ENCODE assay signal across 12 mouse cellular contexts in the genomic region with DNA sequence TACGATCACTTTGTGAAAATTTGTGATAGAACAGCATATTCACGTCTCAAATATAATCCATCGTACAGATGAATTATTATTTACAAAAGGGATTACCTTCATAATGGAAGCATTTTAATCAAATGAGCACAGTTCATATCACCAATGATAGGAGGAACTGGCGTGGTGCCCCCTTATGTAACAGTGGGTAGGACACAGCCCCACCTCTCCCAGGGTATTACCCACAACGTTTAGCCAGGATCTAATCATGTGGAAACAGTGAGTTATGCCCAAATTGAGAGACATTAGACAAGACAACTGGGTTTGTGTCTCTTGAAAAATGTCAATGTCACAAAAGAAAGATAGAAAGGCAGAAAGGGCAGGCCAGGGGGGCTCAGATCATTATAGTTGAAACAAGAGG.
"Had no signal": no experiment of that assay in that cellular context is flagged by ENCODE, and none has a peak within 500 bp of the region (broad histone marks: within the 10 kb centered on the region; RNA-seq: fewer than 3 reads in every experiment).

No protein-coding gene starts in this region.

- H3K36me3 ChIP-seq: limb, embryonic 10.5 days; liver, embryonic 15.5 days; midbrain, embryonic 13.5 days had no signal

- ATAC-seq: lung, postnatal 0 days; midbrain, embryonic 13.5 days had no signal

- H3K9me3 ChIP-seq: limb, embryonic 10.5 days; liver, embryonic 15.5 days; midbrain, embryonic 13.5 days had no signal

- DNase-seq: kidney, postnatal 14 days; lung, adult 2 months; lung, postnatal 36 days; thymus, adult 18-20 months; thymus, postnatal 14 days had no signal

- H3K27me3 ChIP-seq: liver, embryonic 15.5 days; midbrain, embryonic 13.5 days had no signal

- H3K4me1 ChIP-seq: limb, embryonic 10.5 days; liver, embryonic 15.5 days had no signal

- H3K4me2 ChIP-seq: liver, embryonic 11.5 days; liver, embryonic 15.5 days; midbrain, embryonic 13.5 days had no signal

- H3K4me3 ChIP-seq: left cerebral cortex, adult 2 months; limb, embryonic 10.5 days; liver, embryonic 15.5 days; midbrain, embryonic 13.5 days had no signal

- H3K27ac ChIP-seq: left cerebral cortex, adult 2 months; limb, embryonic 10.5 days; liver, embryonic 15.5 days; midbrain, embryonic 13.5 days; stomach, postnatal 0 days had no signal

- H3K9ac ChIP-seq: liver, embryonic 15.5 days; midbrain, embryonic 13.5 days had no signal
